Mouse (Mus musculus) heart, adult 2 months (tissue): ENCODE measurements at regions not wholly inside any gene's neighbourhood (a gene's known extent, or its start where the extent isn't known, plus 50 kb on each side); places are given as distances from the start of the nearest gene placed in this dataset.

Experiments used
- CTCF ChIP-seq: fragments of 200-600 bp; IDR thresholded peaks from 2 replicates; pipeline ENCODE4 v1.8.1; 2022; ENCODE audit warnings: antibody characterized with exemption, mild to moderate bottlenecking, moderate library complexity
- EP300 ChIP-seq: fragments of 200-500 bp; IDR thresholded peaks from 2 replicates; pipeline ENCODE4 v1.6.1; 2011; ENCODE audit warnings: low read depth, low read length, control low read depth; ENCODE audit not compliant: insufficient read depth
- POLR2A ChIP-seq: fragments of 200-500 bp; IDR thresholded peaks from 2 replicates; pipeline ENCODE4 v1.6.1; 2011; ENCODE audit warnings: mild to moderate bottlenecking, low read depth, low read length, control low read depth; ENCODE audit not compliant: insufficient read depth

- TF ChIP-seq POLR2A: no peak
- no peak for TF ChIP-seq CTCF
- no peak for TF ChIP-seq EP300
These were observed 150.3 kb downstream of the Snx19 start for GRCm38 (mm10) chr9:30577243-30577642.
